Mouse (Mus musculus): ENCODE measurements at regions not wholly inside any gene's neighbourhood (a gene's known extent, or its start where the extent isn't known, plus 50 kb on each side); places are given as distances from the start of the nearest gene placed in this dataset.
A peak's percentile ranks its signal among the peaks of the same experiment; 100 is the strongest.
"Not testable (repeated sequence)": the region's sequence is repeated elsewhere in the genome, so short reads cannot be mapped to it uniquely, and the experiment has no call there.

DNA sequence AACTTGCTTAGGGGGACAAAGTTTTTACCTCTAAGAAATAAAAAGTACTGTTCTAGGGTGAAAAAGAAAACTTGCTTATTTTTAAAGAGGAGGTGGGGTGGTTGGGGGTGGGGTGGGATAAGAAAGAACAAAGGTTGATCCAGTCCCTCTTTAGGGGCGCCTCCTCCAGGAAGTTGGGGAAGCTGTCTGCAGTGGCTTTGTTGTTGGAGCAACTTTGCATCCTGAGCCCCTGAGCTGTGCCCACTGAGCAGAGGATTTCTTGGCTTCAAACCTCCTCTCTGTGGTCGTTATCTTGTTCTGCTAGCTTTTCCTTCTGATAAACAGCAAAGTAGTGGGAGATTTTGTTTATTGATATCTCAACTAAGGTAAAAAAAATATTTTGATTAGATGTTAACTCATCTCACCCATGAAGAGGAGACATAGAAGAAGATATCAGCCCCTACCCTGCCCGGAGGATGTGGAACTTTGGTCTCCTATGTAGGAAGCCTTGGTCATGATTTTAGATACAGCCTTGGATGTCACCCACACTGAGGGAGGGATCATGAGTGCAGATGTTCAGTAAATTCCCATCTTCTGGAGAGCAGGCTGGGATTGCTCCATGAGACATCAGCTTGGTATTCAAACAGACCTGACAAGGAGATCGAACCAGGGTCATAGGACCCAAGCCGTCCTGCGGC lies 179.7 kb downstream of the Tpra1 start:
- no peak for DNase-seq (ENCODE audit: low spot score in 2 of 2)
- TF ChIP-seq CTCF (conservative IDR thresholded peaks at IDR 0.05), result no peak
- no peak overlapping the region for H3K4me3 ChIP-seq
- H3K27ac ChIP-seq, result no peak overlapping the region

DNA sequence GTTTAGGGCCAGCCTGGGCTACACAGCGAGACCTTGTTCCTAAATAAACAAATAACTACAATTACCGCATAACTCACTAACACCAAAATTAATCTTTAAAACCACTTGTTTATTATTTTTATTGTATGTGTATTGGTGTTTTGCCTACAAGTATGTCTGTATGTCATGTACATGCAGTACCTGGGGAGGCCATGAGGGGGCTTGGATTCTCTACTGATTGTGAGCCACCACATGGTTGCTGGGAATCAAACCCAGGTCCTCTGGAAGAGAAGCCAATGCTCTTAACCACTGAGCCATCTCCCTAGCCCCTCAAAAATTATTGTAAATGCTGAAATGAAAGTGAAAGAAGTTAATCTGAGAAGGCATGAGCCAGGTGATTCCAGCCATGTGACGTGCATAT lies 182.4 kb downstream of the Tpra1 start:
- H3K4me3 ChIP-seq, result no peak overlapping the region
- no peak for DNase-seq (ENCODE audit: low spot score in 2 of 2)
- peak; percentile 58 for TF ChIP-seq CTCF (conservative IDR thresholded peaks at IDR 0.05)
- no peak overlapping the region for H3K27ac ChIP-seq

DNA sequence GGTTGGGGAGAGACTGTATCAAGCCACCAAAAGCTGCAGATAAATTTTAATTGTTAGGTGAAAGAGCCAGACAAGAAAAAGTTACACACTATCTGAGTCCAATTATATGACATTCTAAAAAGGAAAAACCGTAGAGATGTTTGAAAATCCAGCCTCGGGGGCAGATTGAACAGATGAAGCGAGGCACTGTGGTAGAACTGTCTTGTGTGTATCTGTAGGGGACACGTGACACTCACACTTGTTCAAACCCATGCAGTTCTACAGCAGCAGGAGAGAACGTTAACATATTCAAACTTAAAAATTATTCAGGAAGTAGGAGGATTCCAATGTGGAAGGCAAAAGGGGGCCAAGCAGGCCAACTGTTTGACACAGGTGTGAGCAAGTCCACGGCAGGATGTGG lies 183.1 kb downstream of the Tpra1 start:
- peak; percentile 34 to 54 for DNase-seq (ENCODE audit: low spot score in 2 of 2)

DNA sequence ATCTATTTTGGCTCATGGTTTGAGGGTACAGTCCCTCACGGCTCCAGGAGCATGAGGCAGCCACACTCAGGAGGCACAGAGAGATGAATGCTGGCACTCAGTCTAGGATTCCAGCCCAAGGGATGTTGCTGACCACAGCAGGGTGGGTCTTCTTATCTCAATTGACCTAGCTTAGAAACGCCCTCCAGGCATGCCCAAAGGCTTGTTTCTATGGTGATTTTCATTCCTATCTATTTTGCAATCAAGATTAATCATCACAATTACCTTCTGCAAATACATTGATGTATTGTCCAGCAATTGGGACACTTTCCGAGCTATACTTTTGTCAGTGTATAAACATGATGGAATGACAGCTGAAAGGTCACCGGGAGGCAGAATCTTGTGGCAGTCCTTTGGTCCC lies 185.6 kb downstream of the Tpra1 start:
- H3K27ac ChIP-seq, result no peak overlapping the region
- TF ChIP-seq CTCF (conservative IDR thresholded peaks at IDR 0.05), result no peak

More for the DNA sequence above, 183.1 kb downstream of the Tpra1 start:
- Histone ChIP-seq H3K4me3 (no peak overlapping the region), H3K27ac (no peak overlapping the region)
- no peak for TF ChIP-seq CTCF (conservative IDR thresholded peaks at IDR 0.05)

DNA sequence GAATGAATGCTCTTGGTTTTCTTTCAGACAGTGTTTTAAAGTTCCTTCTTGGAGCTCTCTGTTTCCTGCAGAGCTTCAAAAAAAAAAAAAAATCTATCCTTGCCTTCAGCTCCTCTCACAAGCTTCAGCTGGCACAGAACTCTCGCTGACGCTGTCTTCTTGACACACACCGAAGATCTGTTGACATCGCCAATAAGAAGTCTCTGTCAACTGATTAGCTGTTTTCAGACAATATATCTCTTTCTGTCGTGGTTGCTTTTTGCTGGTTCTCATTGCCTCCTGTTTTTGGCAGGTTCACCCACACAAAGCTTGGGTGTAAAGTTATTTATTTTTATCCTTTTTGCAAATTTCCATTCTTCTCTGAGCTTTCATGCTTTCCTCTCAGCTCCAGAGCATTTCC lies 188.0 kb downstream of the Tpra1 start:
- no peak overlapping the region; the same call in 1 of the 2 replicates for H3K27ac ChIP-seq
- peak in 1 of 2 experiments; percentile 7 for DNase-seq (ENCODE audit: low spot score in 2 of 2)

More for the DNA sequence above, 185.6 kb downstream of the Tpra1 start:
- no peak for DNase-seq (ENCODE audit: low spot score in 2 of 2)
- H3K4me3 ChIP-seq, result no peak overlapping the region

DNA sequence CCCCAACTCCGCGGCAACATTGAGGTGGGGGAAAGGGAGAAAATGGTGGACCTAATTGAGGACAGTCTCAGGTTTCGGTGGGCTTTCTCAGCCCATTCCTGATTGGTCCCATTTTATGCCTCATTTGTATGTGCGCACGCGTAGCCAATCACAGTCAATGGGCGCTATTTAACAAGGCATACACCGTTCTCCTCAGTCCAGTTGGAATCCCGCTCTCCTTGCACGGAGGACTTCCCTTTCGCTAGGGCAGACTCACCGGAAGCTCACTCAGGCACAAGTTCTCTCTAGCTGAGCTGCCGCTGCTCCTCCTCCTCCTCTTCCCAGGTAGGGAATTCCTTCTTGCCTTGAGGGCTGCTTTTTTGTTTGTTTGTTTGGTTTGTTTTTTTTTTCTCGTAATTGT lies 193.9 kb downstream of the Tpra1 start:
- Histone ChIP-seq H3K27ac (no peak overlapping the region), H3K4me3 (no peak overlapping the region)
- no peak for TF ChIP-seq CTCF (conservative IDR thresholded peaks at IDR 0.05)
- no peak for DNase-seq (ENCODE audit: low spot score in 2 of 2)

More for the DNA sequence above, 188.0 kb downstream of the Tpra1 start:
- H3K4me3 ChIP-seq, result no peak overlapping the region
- TF ChIP-seq CTCF (conservative IDR thresholded peaks at IDR 0.05), result no peak

DNA sequence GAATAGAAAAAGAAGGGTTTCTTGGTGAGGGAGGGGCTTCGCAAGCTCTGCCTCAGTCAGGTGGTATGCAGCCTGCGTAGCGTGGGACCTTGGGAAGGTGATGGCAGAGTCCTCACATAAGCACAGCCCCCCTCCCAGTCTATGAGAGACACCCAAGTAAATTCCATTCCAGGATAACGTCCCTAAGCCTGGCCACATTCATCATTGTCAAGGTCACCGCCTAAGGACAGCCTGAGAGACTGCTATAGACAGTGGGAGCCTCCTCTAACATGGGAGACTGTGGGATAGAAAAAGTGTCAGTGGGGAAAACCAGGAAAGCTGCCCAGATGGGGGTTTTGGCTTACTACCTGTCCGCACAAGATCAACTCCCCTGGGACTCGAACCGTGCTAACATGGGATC lies 195.5 kb downstream of the Tpra1 start:
- no peak overlapping the region for H3K27ac ChIP-seq
- no peak for TF ChIP-seq CTCF (conservative IDR thresholded peaks at IDR 0.05)
- DNase-seq (ENCODE audit: low spot score in 2 of 2), result no peak
- H3K4me3 ChIP-seq, result no peak overlapping the region

DNA sequence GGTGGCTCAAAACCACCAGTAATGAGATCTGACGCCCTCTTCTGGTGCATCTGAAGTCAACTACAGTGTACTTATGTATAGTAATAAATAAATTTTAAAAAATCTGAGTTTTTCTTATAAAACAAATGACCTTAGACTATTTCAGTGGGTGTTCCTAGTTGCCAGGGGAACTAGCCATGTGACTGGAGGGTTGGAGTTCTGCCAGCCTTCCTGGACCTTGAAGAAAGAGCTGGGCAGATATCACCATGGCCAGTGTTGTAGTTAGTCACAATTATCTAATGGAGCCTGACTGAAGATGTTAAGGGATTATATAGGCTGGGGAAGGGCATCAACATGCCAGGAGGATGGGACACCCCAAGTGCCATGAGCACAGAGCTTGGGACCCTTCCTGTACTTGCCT lies 217.2 kb downstream of the Tpra1 start:
- TF ChIP-seq CTCF (conservative IDR thresholded peaks at IDR 0.05), result peak; percentile 38
- no peak for DNase-seq (ENCODE audit: low spot score in 2 of 2)

DNA sequence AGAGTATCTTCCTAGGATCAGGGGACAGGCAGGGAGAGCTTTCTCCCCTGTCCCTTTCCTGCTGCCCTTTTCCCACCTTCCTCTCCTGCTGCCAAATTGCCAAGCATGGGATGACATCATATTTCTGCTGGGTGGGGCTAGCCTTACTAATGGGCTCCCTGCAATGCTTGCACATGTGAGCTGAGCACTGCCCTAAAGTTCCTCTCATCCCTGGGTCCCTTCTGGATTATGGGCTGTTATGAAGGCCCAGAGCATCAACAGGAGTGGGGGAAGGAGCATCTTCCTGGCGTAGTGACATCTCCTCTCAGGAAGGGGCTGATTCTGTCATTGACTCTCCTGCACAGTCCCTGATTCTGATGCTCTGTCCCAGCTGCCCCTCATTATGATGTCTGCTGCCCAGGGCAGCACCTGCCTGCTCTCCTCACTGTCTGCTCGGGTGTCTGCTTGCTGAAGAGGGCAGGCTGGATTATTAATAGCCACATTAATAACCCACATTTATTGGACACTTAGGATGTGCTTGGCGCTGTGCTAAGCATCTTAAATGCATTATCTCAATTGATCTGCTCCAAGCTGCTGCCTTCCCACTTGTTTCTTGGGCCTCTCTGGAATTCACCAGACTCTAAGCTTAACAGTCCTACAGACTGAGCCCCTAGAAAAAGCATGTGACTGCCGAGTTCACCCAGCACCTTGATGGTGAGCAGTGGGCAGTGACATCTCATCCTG lies 219.1 kb downstream of the Tpra1 start:
- TF ChIP-seq CTCF (conservative IDR thresholded peaks at IDR 0.05), result no peak
- H3K27ac ChIP-seq, result no peak overlapping the region
- no peak overlapping the region for H3K4me3 ChIP-seq
- no peak for DNase-seq (ENCODE audit: low spot score in 2 of 2)

More for the DNA sequence above, 217.2 kb downstream of the Tpra1 start:
- Histone ChIP-seq H3K4me3 (no peak overlapping the region), H3K27ac (no peak overlapping the region)

DNA sequence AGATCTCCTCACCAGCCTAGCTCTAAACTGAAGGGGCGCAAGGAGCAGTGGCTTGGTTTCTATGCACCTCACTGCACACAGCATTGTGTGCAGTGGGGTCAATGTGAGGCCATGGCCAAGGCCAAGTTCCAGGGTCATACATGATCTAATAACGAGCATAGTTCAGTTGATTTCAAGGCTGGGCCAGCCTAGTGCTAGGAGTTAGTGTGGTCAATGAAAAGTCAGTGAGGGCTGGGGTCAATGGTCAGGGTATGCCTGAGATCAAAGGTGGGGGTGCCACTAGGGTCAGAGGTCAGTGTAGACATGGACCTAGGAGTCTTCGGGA lies 219.7 kb downstream of the Tpra1 start:
- no peak for DNase-seq (ENCODE audit: low spot score in 2 of 2)
- Histone ChIP-seq H3K27ac (no peak overlapping the region), H3K4me3 (no peak overlapping the region)
- no peak for TF ChIP-seq CTCF (conservative IDR thresholded peaks at IDR 0.05)

DNA sequence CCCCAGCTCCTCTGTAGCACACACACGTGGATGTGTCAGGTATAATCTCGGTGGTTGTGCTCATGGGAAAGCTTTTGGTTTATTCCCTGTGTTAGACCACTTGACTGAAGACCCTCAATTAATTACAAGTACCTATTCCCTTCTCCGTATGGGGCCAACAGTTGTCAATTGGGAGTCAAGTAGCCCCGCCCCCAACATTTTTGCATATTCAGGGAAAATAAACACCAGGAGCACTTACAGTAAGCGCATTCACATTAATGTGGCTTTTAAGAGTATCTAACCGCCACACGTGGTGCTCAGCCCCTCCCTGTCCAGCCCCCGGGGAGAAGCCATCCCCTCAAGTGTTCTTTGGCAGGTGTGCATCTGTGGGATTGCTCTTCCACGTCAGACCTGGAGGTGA lies 223.9 kb downstream of the Tpra1 start:
- H3K27ac ChIP-seq, result no peak overlapping the region
- TF ChIP-seq CTCF (conservative IDR thresholded peaks at IDR 0.05), result no peak

DNA sequence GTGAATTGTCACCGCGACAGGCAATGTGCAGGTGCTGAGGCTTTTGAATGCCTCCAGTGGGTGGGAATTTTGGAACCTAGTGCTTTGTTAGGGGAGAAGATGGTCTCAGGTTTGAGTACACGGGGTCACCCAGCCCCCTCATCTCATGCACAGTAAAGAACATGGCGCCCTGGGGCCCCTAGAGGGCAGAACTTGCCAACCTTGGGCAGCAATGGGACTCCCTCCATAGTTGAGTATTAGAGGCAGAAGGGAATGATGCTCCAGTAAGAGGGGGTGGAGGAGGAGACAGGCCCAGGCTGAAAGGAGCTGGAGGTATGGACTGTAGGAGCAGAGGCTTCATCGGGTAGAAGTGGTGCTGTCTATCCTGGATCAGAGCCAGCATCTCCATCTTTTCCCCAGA lies 226.1 kb downstream of the Tpra1 start:
- 0 out of 2 replicates have a peak, but pooled peaks have one; percentile 28 for TF ChIP-seq CTCF (conservative IDR thresholded peaks at IDR 0.05)
- not testable (repeated sequence) for DNase-seq (ENCODE audit: low spot score in 2 of 2); H3K27ac ChIP-seq; H3K4me3 ChIP-seq

More for the DNA sequence above, 223.9 kb downstream of the Tpra1 start:
- no peak for DNase-seq (ENCODE audit: low spot score in 2 of 2)
- H3K4me3 ChIP-seq, result no peak overlapping the region

DNA sequence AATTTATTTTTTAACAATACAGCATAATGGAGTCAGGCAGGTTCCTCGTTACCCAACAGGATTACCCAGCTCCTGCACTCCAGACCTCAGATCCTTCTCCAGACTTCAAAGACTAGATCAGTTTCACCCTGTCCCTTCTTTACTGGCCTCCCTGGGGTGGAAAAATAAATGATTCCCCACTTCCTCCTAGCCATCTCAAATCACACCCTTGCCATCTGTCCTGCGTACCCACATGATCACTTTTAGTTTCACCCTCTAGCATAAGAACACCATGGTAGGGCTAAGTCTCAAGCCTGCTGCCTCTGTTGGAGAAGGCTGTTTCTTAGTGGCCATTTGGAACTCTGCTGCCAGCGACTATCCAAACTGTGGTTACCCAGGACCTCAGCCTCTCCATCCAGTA lies 222.0 kb downstream of the Plxna1 start:
- H3K4me3 ChIP-seq, result no peak overlapping the region
- no peak overlapping the region for H3K27ac ChIP-seq
- TF ChIP-seq CTCF (conservative IDR thresholded peaks at IDR 0.05), result no peak
- no peak for DNase-seq (ENCODE audit: low spot score in 2 of 2)

All from layer of hippocampus, adult 2 months (tissue).